In the genomic region with DNA sequence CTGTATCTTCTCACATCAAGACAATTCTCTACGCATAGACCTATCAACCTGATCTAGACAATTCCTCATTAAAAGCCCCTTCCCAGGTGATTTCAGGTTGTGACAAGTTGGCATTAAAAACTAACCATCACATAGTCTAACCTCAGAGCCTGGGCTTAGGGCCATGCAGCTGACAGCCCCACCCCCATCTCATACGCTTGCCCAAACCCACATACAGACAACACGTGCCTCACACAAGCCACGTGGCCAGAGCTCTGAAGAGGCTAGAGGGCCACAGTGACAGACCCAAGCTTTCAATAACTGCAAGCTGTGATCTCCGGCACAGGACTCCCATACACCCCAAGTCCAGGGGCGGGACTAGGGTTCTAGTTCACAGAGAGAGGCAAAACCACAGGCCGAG, we compare ENCODE assay signal across 20 mouse cellular contexts.
DNase-seq lines count a peak whose midpoint lies in the region; TF ChIP-seq lines count a peak whose summit lies in the region.
"Had no signal": no experiment of that assay in that cellular context is flagged by ENCODE, and none has a peak within 500 bp of the region (broad histone marks: within the 10 kb centered on the region; RNA-seq: fewer than 3 reads in every experiment).

No protein-coding gene starts in this region.

- no peak for TF ChIP-seq POLR2A in myocyte (IDR thresholded peaks at IDR 0.05; ENCODE audit: insufficient read length, low read depth)

- no peak overlapping the region for H3ac ChIP-seq in myocyte (ENCODE audit: control insufficient read depth, insufficient read length)

- no peaks in the 10 kb centered on the region for H3K27me3 ChIP-seq in myocyte (ENCODE audit: control insufficient read depth, insufficient read depth, insufficient read length)
- H3K27me3 ChIP-seq: embryonic facial prominence, embryonic 12.5 days; forebrain, embryonic 13.5 days; forebrain, embryonic 15.5 days; Patski had no signal

- no peaks in the 10 kb centered on the region for H3K79me2 ChIP-seq in myocyte (ENCODE audit: control insufficient read depth, insufficient read depth)

- peak; percentile 95 for DNase-seq in heart, adult 11 months
- DNase-seq in heart, postnatal 4 days, result no peak
- peak; percentile 22 for DNase-seq in NIH3T3 (ENCODE audit: low read depth)
- no peak for DNase-seq in right cerebral cortex, postnatal 25 days
- DNase-seq in cerebellum, adult 11-12 months, result no peak
- DNase-seq: adrenal gland, adult 8-10 months; adrenal gland, postnatal 14 days; adrenal gland, postnatal 36 days; cerebellum, adult 18-20 months; cerebellum, adult 8-10 months; cerebellum, adult 9-11 months; cerebellum, postnatal 14 days; cerebellum, postnatal 36 days; embryo, embryonic 11 days; forebrain, postnatal 0 days had no signal

- no peak overlapping the region for H3K4me2 ChIP-seq in myocyte (ENCODE audit: low read depth)
- H3K4me2 ChIP-seq: embryonic facial prominence, embryonic 12.5 days; forebrain, embryonic 13.5 days; forebrain, embryonic 15.5 days had no signal

- H3K36me3 ChIP-seq in myocyte (ENCODE audit: control insufficient read depth, insufficient read depth), result no peaks in the 10 kb centered on the region
- H3K36me3 ChIP-seq: embryonic facial prominence, embryonic 12.5 days; forebrain, embryonic 15.5 days had no signal

- no peak overlapping the region for H3K4me3 ChIP-seq in myocyte
- H3K4me3 ChIP-seq: embryonic facial prominence, embryonic 12.5 days; forebrain, embryonic 13.5 days; forebrain, embryonic 15.5 days had no signal

TF ChIP-seq in myocyte, 11 proteins besides CTCF, POLR2A, EP300 and RAD21:
- TF ChIP-seq POLR2AphosphoS2 (IDR thresholded peaks at IDR 0.05; ENCODE audit: insufficient read length, low read depth), result no peak
- TF ChIP-seq MYOG (IDR thresholded peaks at IDR 0.05; ENCODE audit: control insufficient read depth in 1 of 3, insufficient read depth in 1 of 3, insufficient read length in 2 of 3, low read depth in 2 of 3), result peak in 1 of 3 experiments; percentile 66
- TF ChIP-seq REST (IDR thresholded peaks at IDR 0.05; ENCODE audit: insufficient read depth, insufficient read length), result no peak
- no peak for TF ChIP-seq TCF3 (IDR thresholded peaks at IDR 0.05; ENCODE audit: insufficient read length, low read depth)
- peak; percentile 25 for TF ChIP-seq USF1 (IDR thresholded peaks at IDR 0.05; ENCODE audit: low read depth)
- TF ChIP-seq MYOD1 (IDR thresholded peaks at IDR 0.05; ENCODE audit: control insufficient read depth in 1 of 3, insufficient read length in 2 of 3, low read depth in 2 of 3), result peak in 1 of 3 experiments; percentile 46
- TF ChIP-seq MAX (IDR thresholded peaks at IDR 0.05; ENCODE audit: low read depth), result no peak
- TF ChIP-seq SRF (IDR thresholded peaks at IDR 0.05; ENCODE audit: control insufficient read depth, insufficient read length, low read depth), result no peak
- no peak for TF ChIP-seq TCF12 (IDR thresholded peaks at IDR 0.05; ENCODE audit: insufficient read depth, poor library complexity, severe bottlenecking)

Comparison
In these comparisons a context has a peak if more than half of its experiments do, and no peak if none do; other contexts are left out.
1. DNase-seq: peak in heart, adult 11 months (single experiment) and NIH3T3 (single experiment); none in heart, postnatal 4 days (single experiment), right cerebral cortex, postnatal 25 days (single experiment) and cerebellum, adult 11-12 months (single experiment).